Mouse (Mus musculus): ENCODE measurements at regions not wholly inside any gene's neighbourhood (a gene's known extent, or its start where the extent isn't known, plus 50 kb on each side); places are given as distances from the start of the nearest gene placed in this dataset.

- H3K4me3 ChIP-seq (replicated peaks; ENCODE audit: low read depth, low read length), result no peak overlapping the region
- ATAC-seq (replicated peaks; ENCODE audit: low FRiP score, low read depth), result no peak
- DNase-seq (ENCODE audit: low spot score), result no peak
- no peak overlapping the region for H3K27ac ChIP-seq
- no peaks in the 10 kb centered on the region for H3K36me3 ChIP-seq (ENCODE audit: insufficient read depth, low read length)
- H3K4me2 ChIP-seq (ENCODE audit: low read length), result no peak overlapping the region
- H3K27me3 ChIP-seq (ENCODE audit: insufficient read depth, low read length), result no peaks in the 10 kb centered on the region
- WGBS, result 89% methylated on average over 4 of the region's 4 CpGs
- no peak overlapping the region for H3K9ac ChIP-seq (ENCODE audit: low read depth, low read length)
- 0 out of 2 replicates have a peak, but pooled peaks cover 5% of the 10 kb centered on the region for H3K4me1 ChIP-seq (replicated peaks; ENCODE audit: insufficient read depth, low read length)
- no peaks in the 10 kb centered on the region for H3K9me3 ChIP-seq (replicated peaks; ENCODE audit: low read length)
- no peak for TF ChIP-seq CTCF (IDR thresholded peaks at IDR 0.05; ENCODE audit: low read depth)
These were observed 223.0 kb upstream of the Zfp637 start for GRCm38 (mm10) chr6:117617951-117618350.

- Histone ChIP-seq H3K27me3 (ENCODE audit: insufficient read depth, low read length) (no peaks in the 10 kb centered on the region), H3K9me3 (replicated peaks; ENCODE audit: low read length) (no peaks in the 10 kb centered on the region), H3K4me3 (replicated peaks; ENCODE audit: low read depth, low read length) (no peak overlapping the region), H3K4me2 (ENCODE audit: low read length) (no peak overlapping the region), H3K9ac (ENCODE audit: low read depth, low read length) (no peak overlapping the region), H3K36me3 (ENCODE audit: insufficient read depth, low read length) (no peaks in the 10 kb centered on the region), H3K27ac (no peak overlapping the region), H3K4me1 (replicated peaks; ENCODE audit: insufficient read depth, low read length) (0 out of 2 replicates have a peak, but pooled peaks cover under 1% of the 10 kb centered on the region)
- ATAC-seq (replicated peaks; ENCODE audit: low FRiP score, low read depth), result no peak
- 54% methylated on average over 2 of the region's 2 CpGs for WGBS
- no peak for TF ChIP-seq CTCF (IDR thresholded peaks at IDR 0.05; ENCODE audit: low read depth)
- no peak for DNase-seq (ENCODE audit: low spot score)
These were observed 221.4 kb upstream of the Zfp637 start for GRCm38 (mm10) chr6:117619606-117620005.

GRCm38 (mm10) chr6:117622446-117622845 lies 218.5 kb upstream of the Zfp637 start:
- Histone ChIP-seq H3K9ac (ENCODE audit: low read depth, low read length) (no peak overlapping the region), H3K9me3 (replicated peaks; ENCODE audit: low read length) (no peaks in the 10 kb centered on the region), H3K27ac (no peak overlapping the region), H3K4me3 (replicated peaks; ENCODE audit: low read depth, low read length) (no peak overlapping the region), H3K36me3 (ENCODE audit: insufficient read depth, low read length) (no peaks in the 10 kb centered on the region), H3K4me1 (replicated peaks; ENCODE audit: insufficient read depth, low read length) (no peaks in the 10 kb centered on the region), H3K27me3 (ENCODE audit: insufficient read depth, low read length) (no peaks in the 10 kb centered on the region), H3K4me2 (ENCODE audit: low read length) (no peak overlapping the region)
- WGBS, result 65% methylated on average over 6 of the region's 6 CpGs
- no peak for TF ChIP-seq CTCF (IDR thresholded peaks at IDR 0.05; ENCODE audit: low read depth)
- ATAC-seq (replicated peaks; ENCODE audit: low FRiP score, low read depth), result no peak
- DNase-seq (ENCODE audit: low spot score), result no peak

GRCm38 (mm10) chr6:117622946-117623345 lies 218.0 kb upstream of the Zfp637 start:
- no peaks in the 10 kb centered on the region for H3K9me3 ChIP-seq (replicated peaks; ENCODE audit: low read length)
- H3K36me3 ChIP-seq (ENCODE audit: insufficient read depth, low read length), result no peaks in the 10 kb centered on the region
- no peak for ATAC-seq (replicated peaks; ENCODE audit: low FRiP score, low read depth)
- TF ChIP-seq CTCF (IDR thresholded peaks at IDR 0.05; ENCODE audit: low read depth), result no peak
- no peak overlapping the region for H3K4me3 ChIP-seq (replicated peaks; ENCODE audit: low read depth, low read length)
- no peak overlapping the region for H3K9ac ChIP-seq (ENCODE audit: low read depth, low read length)
- no peak for DNase-seq (ENCODE audit: low spot score)
- no peak overlapping the region for H3K27ac ChIP-seq
- H3K4me2 ChIP-seq (ENCODE audit: low read length), result no peak overlapping the region
- no peaks in the 10 kb centered on the region for H3K4me1 ChIP-seq (replicated peaks; ENCODE audit: insufficient read depth, low read length)
- no peaks in the 10 kb centered on the region for H3K27me3 ChIP-seq (ENCODE audit: insufficient read depth, low read length)

- no peak for DNase-seq (ENCODE audit: low spot score)
- ATAC-seq (replicated peaks; ENCODE audit: low FRiP score, low read depth), result no peak
- Histone ChIP-seq H3K4me3 (replicated peaks; ENCODE audit: low read depth, low read length) (no peak overlapping the region), H3K9me3 (replicated peaks; ENCODE audit: low read length) (no peaks in the 10 kb centered on the region), H3K27me3 (ENCODE audit: insufficient read depth, low read length) (no peaks in the 10 kb centered on the region), H3K36me3 (ENCODE audit: insufficient read depth, low read length) (no peaks in the 10 kb centered on the region), H3K4me1 (replicated peaks; ENCODE audit: insufficient read depth, low read length) (no peaks in the 10 kb centered on the region), H3K27ac (no peak overlapping the region), H3K9ac (ENCODE audit: low read depth, low read length) (no peak overlapping the region), H3K4me2 (ENCODE audit: low read length) (no peak overlapping the region)
- TF ChIP-seq CTCF (IDR thresholded peaks at IDR 0.05; ENCODE audit: low read depth), result no peak
- 56% methylated on average over 5 of the region's 5 CpGs for WGBS
These were observed 215.3 kb upstream of the Zfp637 start for GRCm38 (mm10) chr6:117625716-117626115.

GRCm38 (mm10) chr6:117627461-117627860 lies 213.5 kb upstream of the Zfp637 start:
- Histone ChIP-seq H3K4me1 (replicated peaks; ENCODE audit: insufficient read depth, low read length) (no peaks in the 10 kb centered on the region), H3K9me3 (replicated peaks; ENCODE audit: low read length) (no peaks in the 10 kb centered on the region), H3K36me3 (ENCODE audit: insufficient read depth, low read length) (no peaks in the 10 kb centered on the region), H3K27ac (no peak overlapping the region), H3K27me3 (ENCODE audit: insufficient read depth, low read length) (no peaks in the 10 kb centered on the region), H3K4me3 (replicated peaks; ENCODE audit: low read depth, low read length) (no peak overlapping the region), H3K4me2 (ENCODE audit: low read length) (no peak overlapping the region), H3K9ac (ENCODE audit: low read depth, low read length) (no peak overlapping the region)
- DNase-seq (ENCODE audit: low spot score), result no peak
- WGBS, result 80% methylated on average over 3 of the region's 3 CpGs
- TF ChIP-seq CTCF (IDR thresholded peaks at IDR 0.05; ENCODE audit: low read depth), result no peak
- no peak for ATAC-seq (replicated peaks; ENCODE audit: low FRiP score, low read depth)

GRCm38 (mm10) chr6:117646628-117647027 lies 194.4 kb upstream of the Zfp637 start:
- H3K4me3 ChIP-seq (replicated peaks; ENCODE audit: low read depth, low read length), result no peak overlapping the region
- 86% methylated on average over 8 of the region's 8 CpGs for WGBS

More at GRCm38 (mm10) chr6:117646628-117647027, 194.4 kb upstream of the Zfp637 start:
- Histone ChIP-seq H3K4me2 (ENCODE audit: low read length) (no peak overlapping the region), H3K27me3 (ENCODE audit: insufficient read depth, low read length) (no peaks in the 10 kb centered on the region), H3K9ac (ENCODE audit: low read depth, low read length) (no peak overlapping the region), H3K27ac (no peak overlapping the region), H3K36me3 (ENCODE audit: insufficient read depth, low read length) (no peaks in the 10 kb centered on the region), H3K4me1 (replicated peaks; ENCODE audit: insufficient read depth, low read length) (no peaks in the 10 kb centered on the region), H3K9me3 (replicated peaks; ENCODE audit: low read length) (no peaks in the 10 kb centered on the region)
- TF ChIP-seq CTCF (IDR thresholded peaks at IDR 0.05; ENCODE audit: low read depth), result peak; percentile 27; the same call in 1 of the 2 replicates
- no peak for DNase-seq (ENCODE audit: low spot score)
- no peak for ATAC-seq (replicated peaks; ENCODE audit: low FRiP score, low read depth)
